Mouse (Mus musculus): ENCODE measurements around the gene Macc1. TPM values are rescaled to one million over a fixed set of nuclear protein-coding genes. Genes with fewer than 3 reads are reported as not detected.
A peak's percentile ranks its signal among the peaks of the same experiment; 100 is the strongest.

Gene Macc1
- polyA plus RNA-seq, 1 experiment = 0.67 TPM

DNA sequence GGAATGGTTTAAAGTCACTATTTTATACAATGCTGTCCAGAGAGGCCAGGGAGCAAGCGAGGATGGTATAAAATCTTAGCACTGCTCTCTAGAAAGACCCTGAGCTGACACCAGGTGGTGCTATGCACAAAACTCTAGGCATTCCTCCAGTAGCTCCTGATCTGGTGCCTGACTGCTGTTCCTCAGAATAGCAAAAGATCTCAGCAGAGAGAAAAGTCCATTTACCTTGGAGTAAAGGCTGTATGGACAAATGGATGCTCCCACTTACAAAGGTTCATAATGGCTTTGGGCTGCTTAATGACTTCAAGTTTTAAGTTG is 112.8 kb downstream of the Macc1 start:
- Histone ChIP-seq H3K4me1 (ENCODE audit: control insufficient read depth, insufficient read depth, low read length) (no peaks in the 10 kb centered on the region), H3K27ac (ENCODE audit: insufficient read depth, low read length) (no peak overlapping the region), H3K27me3 (ENCODE audit: control insufficient read depth, insufficient read depth, low read length, poor library complexity, severe bottlenecking) (no peaks in the 10 kb centered on the region), H3K36me3 (ENCODE audit: control insufficient read depth, insufficient read depth, low read length, poor library complexity, severe bottlenecking) (no peaks in the 10 kb centered on the region), H3K9ac (ENCODE audit: low read depth, poor library complexity, severe bottlenecking) (no peak overlapping the region), H3K9me3 (replicated peaks; ENCODE audit: control insufficient read depth, insufficient read depth, low read length, poor library complexity, severe bottlenecking) (no peaks in the 10 kb centered on the region), H3K4me3 (ENCODE audit: low read depth, low read length) (no peak overlapping the region)
- TF ChIP-seq CTCF (IDR thresholded peaks at IDR 0.05; ENCODE audit: low read depth, low read length) (peak; percentile 44), EP300 (IDR thresholded peaks at IDR 0.05; ENCODE audit: insufficient read depth, low read depth, low read length) (no peak), POLR2A (IDR thresholded peaks at IDR 0.05; ENCODE audit: insufficient read depth, low read length) (no peak)

DNA sequence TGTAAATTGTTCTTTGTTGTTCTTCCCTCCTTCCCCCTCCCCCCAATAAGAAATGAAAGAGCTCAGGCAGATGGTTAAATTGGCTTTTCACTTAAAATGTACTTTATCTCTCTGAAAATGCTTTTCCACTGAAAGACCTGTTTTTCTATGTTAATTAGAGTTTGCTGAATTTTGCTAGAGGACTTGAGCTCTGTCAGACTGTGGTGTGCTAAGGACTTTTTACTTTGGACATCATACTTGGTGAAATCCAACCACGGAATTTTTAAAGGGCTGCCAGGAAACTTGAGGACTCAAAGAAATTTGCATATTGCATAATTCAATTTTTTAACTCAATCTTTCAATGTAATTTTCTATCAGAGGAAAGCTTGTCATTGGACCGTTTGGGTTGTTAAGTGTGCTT is 126.7 kb downstream of the Macc1 start:
- Histone ChIP-seq H3K4me3 (ENCODE audit: low read depth, low read length) (no peak overlapping the region), H3K27me3 (ENCODE audit: control insufficient read depth, insufficient read depth, low read length, poor library complexity, severe bottlenecking) (no peaks in the 10 kb centered on the region), H3K27ac (ENCODE audit: insufficient read depth, low read length) (no peak overlapping the region), H3K36me3 (ENCODE audit: control insufficient read depth, insufficient read depth, low read length, poor library complexity, severe bottlenecking) (no peaks in the 10 kb centered on the region), H3K9ac (ENCODE audit: low read depth, poor library complexity, severe bottlenecking) (no peak overlapping the region), H3K9me3 (replicated peaks; ENCODE audit: control insufficient read depth, insufficient read depth, low read length, poor library complexity, severe bottlenecking) (no peaks in the 10 kb centered on the region), H3K4me1 (ENCODE audit: control insufficient read depth, insufficient read depth, low read length) (no peaks in the 10 kb centered on the region)
- TF ChIP-seq CTCF (IDR thresholded peaks at IDR 0.05; ENCODE audit: low read depth, low read length) = no peak
- no peak for TF ChIP-seq EP300 (IDR thresholded peaks at IDR 0.05; ENCODE audit: insufficient read depth, low read depth, low read length)
- no peak for TF ChIP-seq POLR2A (IDR thresholded peaks at IDR 0.05; ENCODE audit: insufficient read depth, low read length)

DNA sequence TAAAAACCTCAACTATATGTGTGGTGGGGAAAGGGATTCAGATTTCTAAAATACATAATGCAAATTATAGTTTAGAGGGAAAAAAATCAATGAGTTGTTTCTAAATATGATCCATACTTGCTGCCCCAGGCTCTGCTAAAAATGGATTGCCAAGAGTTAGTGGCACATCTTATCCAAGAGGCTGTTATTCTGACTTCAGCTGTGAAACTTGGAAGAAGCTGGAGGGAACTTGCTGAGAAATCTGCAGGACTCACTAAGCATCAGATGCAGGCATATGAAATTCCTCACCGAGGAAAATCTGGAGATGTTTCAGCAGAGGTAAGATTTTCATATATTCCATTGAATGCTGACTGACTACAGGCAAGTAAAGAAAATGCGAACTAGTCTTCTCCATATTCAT is 136.0 kb downstream of the Macc1 start:
- TF ChIP-seq EP300 (IDR thresholded peaks at IDR 0.05; ENCODE audit: insufficient read depth, low read depth, low read length) (no peak), POLR2A (IDR thresholded peaks at IDR 0.05; ENCODE audit: insufficient read depth, low read length) (no peak), CTCF (IDR thresholded peaks at IDR 0.05; ENCODE audit: low read depth, low read length) (no peak)
- no peak overlapping the region for H3K27ac ChIP-seq (ENCODE audit: insufficient read depth, low read length)

GRCm38 (mm10) chr12:119451232-119451631 is 137.2 kb downstream of the Macc1 start:
- Histone ChIP-seq H3K9ac (ENCODE audit: low read depth, poor library complexity, severe bottlenecking) (no peak overlapping the region), H3K4me1 (ENCODE audit: control insufficient read depth, insufficient read depth, low read length) (no peaks in the 10 kb centered on the region), H3K27ac (ENCODE audit: insufficient read depth, low read length) (no peak overlapping the region), H3K4me3 (ENCODE audit: low read depth, low read length) (no peak overlapping the region), H3K9me3 (replicated peaks; ENCODE audit: control insufficient read depth, insufficient read depth, low read length, poor library complexity, severe bottlenecking) (no peaks in the 10 kb centered on the region), H3K36me3 (ENCODE audit: control insufficient read depth, insufficient read depth, low read length, poor library complexity, severe bottlenecking) (no peaks in the 10 kb centered on the region), H3K27me3 (ENCODE audit: control insufficient read depth, insufficient read depth, low read length, poor library complexity, severe bottlenecking) (no peaks in the 10 kb centered on the region)
- TF ChIP-seq POLR2A (IDR thresholded peaks at IDR 0.05; ENCODE audit: insufficient read depth, low read length) (no peak), EP300 (IDR thresholded peaks at IDR 0.05; ENCODE audit: insufficient read depth, low read depth, low read length) (no peak), CTCF (IDR thresholded peaks at IDR 0.05; ENCODE audit: low read depth, low read length) (no peak)

More for the DNA sequence above, 136.0 kb downstream of the Macc1 start:
- H3K4me3 ChIP-seq (ENCODE audit: low read depth, low read length) = no peak overlapping the region
- H3K9me3 ChIP-seq (replicated peaks; ENCODE audit: control insufficient read depth, insufficient read depth, low read length, poor library complexity, severe bottlenecking) = no peaks in the 10 kb centered on the region
- H3K27me3 ChIP-seq (ENCODE audit: control insufficient read depth, insufficient read depth, low read length, poor library complexity, severe bottlenecking) = no peaks in the 10 kb centered on the region
- no peak overlapping the region for H3K9ac ChIP-seq (ENCODE audit: low read depth, poor library complexity, severe bottlenecking)
- no peaks in the 10 kb centered on the region for H3K36me3 ChIP-seq (ENCODE audit: control insufficient read depth, insufficient read depth, low read length, poor library complexity, severe bottlenecking)
- no peaks in the 10 kb centered on the region for H3K4me1 ChIP-seq (ENCODE audit: control insufficient read depth, insufficient read depth, low read length)

- H3K4me1 ChIP-seq (ENCODE audit: control insufficient read depth, insufficient read depth, low read length) = no peaks in the 10 kb centered on the region
- H3K27ac ChIP-seq (ENCODE audit: insufficient read depth, low read length) = no peak overlapping the region
- no peak overlapping the region for H3K9ac ChIP-seq (ENCODE audit: low read depth, poor library complexity, severe bottlenecking)
- no peak overlapping the region for H3K4me3 ChIP-seq (ENCODE audit: low read depth, low read length)
- H3K36me3 ChIP-seq (ENCODE audit: control insufficient read depth, insufficient read depth, low read length, poor library complexity, severe bottlenecking) = no peaks in the 10 kb centered on the region
- no peak for TF ChIP-seq CTCF (IDR thresholded peaks at IDR 0.05; ENCODE audit: low read depth, low read length)
- TF ChIP-seq POLR2A (IDR thresholded peaks at IDR 0.05; ENCODE audit: insufficient read depth, low read length) = no peak
- no peaks in the 10 kb centered on the region for H3K27me3 ChIP-seq (ENCODE audit: control insufficient read depth, insufficient read depth, low read length, poor library complexity, severe bottlenecking)
- H3K9me3 ChIP-seq (replicated peaks; ENCODE audit: control insufficient read depth, insufficient read depth, low read length, poor library complexity, severe bottlenecking) = no peaks in the 10 kb centered on the region
Measured at GRCm38 (mm10) chr12:119454076-119454475, 140.0 kb downstream of the Macc1 start.

DNA sequence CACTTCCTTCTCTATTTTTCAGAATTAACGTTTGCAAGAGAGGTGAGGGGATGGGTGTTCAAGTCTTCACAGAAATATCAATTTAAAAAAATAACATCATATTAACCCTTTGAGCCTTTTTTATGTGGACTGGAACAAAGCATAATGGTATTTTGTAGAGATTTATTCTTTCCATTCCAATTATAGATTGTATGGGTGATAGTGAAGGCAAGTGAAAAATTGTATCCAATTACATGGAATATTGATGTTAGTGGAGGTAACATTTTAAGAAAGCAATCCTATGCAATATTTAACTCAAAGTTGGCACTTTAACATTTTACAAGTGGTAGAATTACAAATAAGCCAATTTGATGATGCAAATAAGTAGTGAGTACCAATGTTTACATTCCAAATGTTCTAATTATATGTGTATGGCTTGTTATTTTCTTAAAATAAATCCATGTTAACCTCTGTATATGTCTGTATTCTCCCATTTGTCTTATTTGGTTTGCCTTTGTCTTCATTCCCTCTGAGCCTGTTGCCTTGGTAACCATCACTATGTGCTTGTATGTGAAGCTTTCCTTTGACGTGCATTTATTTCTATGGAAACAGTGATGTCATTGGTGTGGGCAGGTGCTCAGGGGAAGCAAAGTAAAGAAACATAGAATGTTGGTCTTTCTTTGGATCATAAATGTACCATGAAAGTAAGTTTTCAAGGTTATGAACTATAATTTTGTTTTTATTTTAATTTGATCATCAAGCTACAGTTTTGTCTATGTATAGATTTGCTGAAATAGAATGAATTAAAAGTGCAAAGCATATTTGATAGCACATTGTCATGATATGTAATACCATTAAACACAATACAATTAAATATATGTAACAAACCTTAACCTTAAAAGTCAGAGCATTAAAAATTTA is 150.2 kb downstream of the Macc1 start:
- Histone ChIP-seq H3K9me3 (replicated peaks; ENCODE audit: control insufficient read depth, insufficient read depth, low read length, poor library complexity, severe bottlenecking) (no peaks in the 10 kb centered on the region), H3K36me3 (ENCODE audit: control insufficient read depth, insufficient read depth, low read length, poor library complexity, severe bottlenecking) (no peaks in the 10 kb centered on the region), H3K4me3 (ENCODE audit: low read depth, low read length) (no peak overlapping the region), H3K27ac (ENCODE audit: insufficient read depth, low read length) (no peak overlapping the region), H3K9ac (ENCODE audit: low read depth, poor library complexity, severe bottlenecking) (no peak overlapping the region), H3K4me1 (ENCODE audit: control insufficient read depth, insufficient read depth, low read length) (no peaks in the 10 kb centered on the region), H3K27me3 (ENCODE audit: control insufficient read depth, insufficient read depth, low read length, poor library complexity, severe bottlenecking) (no peaks in the 10 kb centered on the region)
- TF ChIP-seq EP300 (IDR thresholded peaks at IDR 0.05; ENCODE audit: insufficient read depth, low read depth, low read length) = no peak
- TF ChIP-seq POLR2A (IDR thresholded peaks at IDR 0.05; ENCODE audit: insufficient read depth, low read length) = no peak
- TF ChIP-seq CTCF (IDR thresholded peaks at IDR 0.05; ENCODE audit: low read depth, low read length) = no peak

Data from ES-Bruce4 (cell line).